Mouse (Mus musculus): ENCODE measurements around the gene Kitl. TPM values are rescaled to one million over a fixed set of nuclear protein-coding genes. Genes with fewer than 3 reads are reported as not detected.

Kitl gene
- 100 to 1,000 TPM in 1 of 2 experiments, 10 to 100 TPM in 1; 96.3 to 105 TPM for total RNA-seq (2021)

DNA sequence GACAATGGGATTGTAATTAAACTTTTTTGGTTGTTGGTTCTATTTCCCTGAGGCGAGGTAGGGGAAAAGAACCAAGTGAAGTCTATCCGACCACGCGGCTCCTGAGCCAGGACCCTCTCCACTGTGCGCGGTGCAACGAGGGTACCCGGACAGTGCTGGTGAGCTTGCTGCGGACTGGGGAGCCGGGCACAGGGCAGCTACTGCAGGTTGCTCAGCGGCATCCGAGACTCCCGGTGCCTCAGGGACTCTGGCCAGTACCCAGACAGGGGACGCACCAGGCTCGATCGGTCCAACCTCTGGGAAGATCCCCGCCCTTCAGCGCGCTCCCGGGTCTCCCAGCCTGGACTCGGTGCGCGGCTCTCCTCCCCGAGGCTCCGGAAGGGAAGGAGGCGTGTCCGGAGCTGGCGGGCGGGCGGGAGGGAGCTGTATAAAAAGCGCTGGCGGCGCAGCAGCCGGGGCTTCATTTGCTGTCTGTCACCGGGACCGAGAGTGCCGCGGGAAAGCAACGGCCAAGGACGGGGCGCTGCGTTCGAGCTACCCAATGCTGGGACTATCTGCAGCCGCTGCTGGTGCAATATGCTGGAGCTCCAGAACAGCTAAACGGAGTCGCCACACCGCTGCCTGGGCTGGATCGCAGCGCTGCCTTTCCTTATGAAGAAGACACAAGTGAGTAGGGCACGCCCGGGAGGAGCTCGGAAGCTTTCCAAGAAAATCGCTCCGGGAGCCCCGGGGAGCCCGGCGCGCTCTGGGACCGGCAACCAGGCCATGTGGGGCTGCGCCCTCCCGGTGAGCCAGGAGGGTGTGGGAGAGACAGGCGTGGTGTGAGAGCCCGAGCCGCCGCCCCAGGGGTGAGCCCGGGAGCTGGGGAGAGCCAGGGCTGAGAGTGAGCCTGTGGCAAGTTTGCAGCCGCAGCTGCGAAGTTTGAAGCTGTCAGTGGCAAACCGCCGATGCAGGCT is at the start of gene Kitl:
TSS of gene Kitl (plus strand) at position 261 of the 956 bp plus-strand sequence.
- peak; percentile 84 for DNase-seq

DNA sequence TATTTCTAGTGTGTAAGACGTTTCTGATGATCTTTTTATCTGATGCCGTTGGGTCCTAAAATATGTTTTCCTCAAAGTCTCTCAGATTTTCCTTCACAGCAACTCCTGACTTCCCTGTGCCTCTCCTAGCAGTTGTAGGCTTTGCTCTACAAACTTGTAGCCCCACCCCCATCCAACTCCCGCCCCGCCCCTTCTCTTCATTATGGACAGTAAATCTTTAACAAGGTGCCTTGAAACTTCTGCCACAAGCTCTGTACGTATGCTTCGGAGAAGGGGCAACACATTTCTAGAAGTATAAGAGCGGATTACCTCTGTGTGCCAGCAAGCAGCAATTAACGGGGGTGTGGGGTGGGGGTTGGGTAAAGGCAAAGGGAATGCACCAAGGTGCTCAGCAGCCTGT is 42.6 kb upstream of the Kitl start:
- DNase-seq: no peak

DNA sequence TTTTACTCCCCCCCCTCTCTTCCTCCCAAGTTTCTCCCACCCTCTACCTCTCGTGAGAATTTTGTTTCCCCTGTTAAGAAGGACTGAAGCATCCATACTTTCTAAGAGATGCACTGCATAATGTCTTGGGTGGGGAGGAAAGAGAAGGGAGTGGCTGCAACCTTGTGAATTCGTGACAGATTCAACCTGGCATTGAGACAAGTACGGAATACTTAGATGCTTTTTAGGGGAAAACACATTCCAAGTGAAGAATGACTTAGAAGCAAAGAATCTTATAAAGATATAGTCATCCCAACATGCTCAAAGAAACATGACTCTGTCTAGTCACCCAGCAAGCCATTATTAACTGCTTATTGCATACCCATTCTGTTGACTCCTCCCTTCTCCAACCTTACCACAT is 35.3 kb upstream of the Kitl start:
- no peak for DNase-seq

DNA sequence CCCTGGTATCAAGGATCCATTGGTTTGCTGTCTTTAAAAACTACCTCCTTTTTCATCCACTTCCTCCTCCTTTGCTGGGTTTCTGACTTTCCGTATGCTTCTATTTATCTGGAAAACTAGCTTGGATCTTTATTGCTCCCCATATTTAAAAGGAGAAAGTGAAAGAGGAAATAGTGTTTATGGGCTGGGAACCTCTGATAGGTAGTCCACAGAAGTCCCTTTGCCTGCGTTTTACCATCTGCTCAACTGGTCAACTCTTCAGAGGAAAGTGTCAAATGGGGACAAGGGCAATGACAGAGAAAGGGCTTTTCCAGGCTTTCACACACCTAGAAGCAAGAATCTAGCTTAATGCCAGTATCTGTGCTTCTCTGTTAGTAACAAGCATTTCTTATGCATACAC is 34.5 kb upstream of the Kitl start:
- no peak for DNase-seq

DNA sequence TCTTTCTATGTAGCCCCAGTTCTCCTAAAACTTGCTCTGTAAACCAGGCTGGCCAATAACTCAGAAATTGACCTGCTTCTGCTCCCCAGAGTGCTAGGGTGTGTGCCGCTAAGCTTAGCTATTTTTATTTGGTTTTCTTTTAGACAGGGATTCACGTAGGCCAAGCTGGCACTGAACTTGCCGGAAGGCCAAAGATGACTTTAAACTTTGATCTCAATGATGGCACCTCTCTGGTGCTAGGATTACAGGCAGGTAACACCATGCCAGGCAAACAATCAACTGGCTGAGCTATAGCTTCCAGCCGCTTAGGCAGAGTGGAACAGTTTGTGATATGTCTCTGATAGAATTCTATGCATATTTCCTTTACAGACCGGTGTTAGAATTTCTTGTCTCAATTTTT is 33.5 kb upstream of the Kitl start:
- no peak for DNase-seq

DNA sequence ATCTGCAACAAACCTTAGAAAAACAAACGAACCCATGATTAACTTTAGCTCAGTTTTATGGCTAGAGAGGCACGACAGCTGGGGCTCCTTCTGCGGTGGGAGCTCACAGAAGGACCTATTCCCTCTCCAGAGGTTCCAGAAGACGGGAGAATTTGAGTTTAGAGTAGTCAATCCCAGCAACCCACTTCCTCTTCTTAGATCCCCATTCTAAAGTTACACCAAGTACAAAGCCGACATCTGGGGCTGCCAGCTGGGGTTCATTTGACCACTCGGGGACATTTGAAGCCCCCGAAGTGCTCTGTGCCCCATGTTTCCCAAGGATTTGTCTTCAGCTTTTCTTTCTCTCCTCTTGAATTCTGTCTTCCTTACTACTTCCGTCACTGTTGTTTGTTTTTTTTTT is 28.7 kb upstream of the Kitl start:
- no peak for DNase-seq

DNA sequence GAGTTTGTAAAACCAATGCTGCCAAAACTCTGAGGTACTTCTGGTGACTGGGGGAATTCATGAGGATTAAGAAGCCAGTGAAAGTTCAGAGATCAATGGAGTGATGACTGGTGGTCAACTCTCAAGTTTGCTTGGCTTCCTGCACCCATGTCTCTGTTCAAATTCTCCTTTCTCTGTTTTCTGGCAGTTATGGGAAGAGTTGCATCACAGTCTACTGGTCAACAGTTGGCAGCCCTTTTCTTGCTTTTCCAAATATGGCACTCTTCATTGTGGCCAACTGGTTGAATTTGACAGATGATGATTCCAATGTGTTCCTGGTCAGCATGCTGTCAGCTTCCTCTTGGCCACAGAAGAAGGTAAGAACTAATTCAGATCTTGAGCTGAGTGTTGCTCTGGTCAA is 25.7 kb upstream of the Kitl start:
- no peak for DNase-seq

DNA sequence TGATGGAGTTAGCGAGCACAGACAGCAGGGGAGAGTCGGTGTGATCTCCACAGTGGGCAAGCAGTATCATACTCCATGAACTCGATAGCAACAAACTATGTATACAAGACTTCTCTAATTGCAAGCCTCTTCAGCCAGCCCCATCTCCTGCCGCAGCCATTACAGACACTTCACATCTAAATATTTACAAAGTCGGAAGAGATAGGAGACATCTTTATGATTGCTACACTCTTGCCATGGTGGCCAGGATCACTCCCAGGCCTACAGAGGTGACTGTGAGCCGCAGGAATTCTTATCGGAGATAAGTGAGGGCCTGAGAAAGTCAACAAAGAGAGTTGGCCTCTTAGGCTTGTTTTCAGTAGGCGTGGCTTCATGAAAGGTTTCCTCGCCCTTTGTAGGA is 23.3 kb upstream of the Kitl start:
- DNase-seq: no peak

DNA sequence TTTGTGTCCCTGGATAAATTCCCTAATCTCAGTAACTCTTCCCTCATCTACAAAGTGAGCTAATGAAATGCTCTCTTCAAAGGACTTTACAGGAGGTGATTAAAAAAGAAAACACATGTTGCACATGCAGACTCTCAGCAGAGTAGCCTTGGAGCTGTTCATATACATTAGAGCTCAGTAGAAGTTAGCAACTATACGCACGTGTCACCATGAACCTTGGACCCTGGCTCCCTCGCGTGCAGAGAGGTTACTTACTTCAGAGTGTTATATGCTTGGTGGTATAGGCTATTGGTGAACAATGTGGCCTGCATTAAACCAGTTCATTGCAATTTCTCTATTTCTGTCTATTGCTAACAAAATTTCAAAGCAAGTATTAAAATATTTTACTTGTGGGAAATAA is 14.0 kb upstream of the Kitl start:
- no peak for DNase-seq

DNA sequence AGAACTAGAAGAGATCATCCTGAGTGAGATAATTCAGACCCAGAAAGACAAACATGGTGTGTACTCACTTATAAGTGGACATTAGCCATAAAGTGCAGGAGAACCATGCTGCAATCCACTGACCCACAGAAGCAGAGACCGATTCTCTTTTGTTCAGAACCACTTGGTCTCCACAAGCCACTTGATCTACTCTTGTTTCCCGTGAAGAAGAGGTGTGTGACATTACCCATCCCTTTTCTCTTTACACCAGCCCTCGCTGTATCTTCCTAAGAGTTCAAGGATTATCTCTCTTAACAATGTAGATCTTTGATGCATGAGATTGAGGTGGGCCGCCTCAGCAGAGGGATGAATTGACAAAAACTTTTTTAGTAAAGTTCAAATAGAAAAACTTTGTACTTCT is 11.6 kb upstream of the Kitl start:
- DNase-seq: no peak

DNA sequence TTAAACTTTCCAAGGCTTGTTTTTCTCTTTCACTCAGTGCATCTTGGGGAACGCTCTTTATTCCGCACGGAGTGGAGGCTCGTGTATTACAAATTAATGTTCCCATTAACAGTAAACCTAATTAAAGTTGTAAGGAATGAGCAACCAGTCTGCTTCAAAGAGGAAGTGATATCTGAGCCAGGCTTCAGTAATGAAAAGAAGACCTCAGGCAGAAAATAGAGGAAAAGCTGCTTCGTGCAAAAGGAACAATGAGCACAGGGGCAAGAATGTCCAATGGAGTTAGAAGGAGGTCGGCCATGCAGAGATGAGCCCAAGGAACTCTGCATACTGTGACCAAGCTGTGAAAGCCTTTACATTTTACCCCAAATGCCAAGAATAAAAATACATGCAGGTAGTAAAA is 5.7 kb upstream of the Kitl start:
- DNase-seq: no peak

DNA sequence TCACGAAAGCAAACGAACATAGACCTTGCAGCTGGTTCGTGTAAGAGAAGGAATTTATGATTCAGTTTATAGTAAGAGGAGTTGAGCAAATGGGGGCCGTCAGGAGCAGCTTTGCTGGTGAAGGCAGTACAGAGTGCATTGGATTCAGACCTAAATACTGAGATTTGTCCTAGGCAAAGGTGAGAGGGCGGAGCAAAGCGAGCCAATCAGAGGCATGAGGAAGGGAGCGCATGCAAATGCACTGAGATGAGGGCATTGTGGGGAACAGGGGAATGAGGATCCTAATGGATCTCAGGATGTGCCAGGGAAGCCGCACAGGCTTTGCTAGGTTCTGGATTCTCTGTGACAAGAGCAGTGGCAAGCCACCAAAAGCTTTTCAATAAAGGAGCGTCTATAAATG is 5.1 kb upstream of the Kitl start:
- DNase-seq: no peak

DNA sequence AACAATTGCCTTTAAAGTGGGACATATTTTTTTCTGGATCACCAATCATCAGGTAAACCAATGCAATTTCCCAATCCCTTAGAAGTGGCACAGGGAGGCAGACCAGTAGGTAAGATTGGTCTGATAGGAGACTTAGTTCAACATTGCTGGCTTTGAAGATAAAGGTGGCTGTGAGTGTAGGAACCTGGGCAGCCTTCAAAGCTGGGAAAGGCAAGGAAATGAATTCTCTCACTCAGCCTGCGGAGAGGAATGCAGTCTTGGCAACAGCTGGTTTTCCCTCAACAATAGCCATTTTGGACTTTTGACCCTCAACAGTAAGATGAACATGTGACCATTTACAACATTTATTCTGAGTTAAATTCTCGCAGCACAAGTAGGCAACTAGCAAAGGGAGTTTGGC is 1.3 kb upstream of the Kitl start:
- no peak for DNase-seq

DNA sequence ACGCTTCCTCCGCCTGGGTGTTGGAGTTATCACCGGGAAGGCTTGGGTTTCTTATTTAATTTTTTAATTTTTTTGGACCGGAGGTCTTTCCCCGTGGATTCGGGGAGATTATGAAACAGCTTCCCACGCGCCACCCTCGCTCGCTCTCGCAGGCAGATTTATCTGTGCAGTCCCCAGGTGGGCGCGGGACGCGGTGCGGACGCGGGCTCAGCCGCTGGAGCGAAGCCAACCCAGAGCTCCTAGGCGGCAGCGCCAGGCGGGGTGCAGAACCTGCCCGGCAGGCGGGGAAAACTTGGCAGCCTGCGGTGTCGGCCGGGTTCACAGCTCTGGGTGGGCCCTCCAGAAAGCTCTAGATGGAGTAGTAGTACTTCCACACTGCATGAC is 888 bp downstream of the Kitl start:
- peak; percentile 71 for DNase-seq

DNA sequence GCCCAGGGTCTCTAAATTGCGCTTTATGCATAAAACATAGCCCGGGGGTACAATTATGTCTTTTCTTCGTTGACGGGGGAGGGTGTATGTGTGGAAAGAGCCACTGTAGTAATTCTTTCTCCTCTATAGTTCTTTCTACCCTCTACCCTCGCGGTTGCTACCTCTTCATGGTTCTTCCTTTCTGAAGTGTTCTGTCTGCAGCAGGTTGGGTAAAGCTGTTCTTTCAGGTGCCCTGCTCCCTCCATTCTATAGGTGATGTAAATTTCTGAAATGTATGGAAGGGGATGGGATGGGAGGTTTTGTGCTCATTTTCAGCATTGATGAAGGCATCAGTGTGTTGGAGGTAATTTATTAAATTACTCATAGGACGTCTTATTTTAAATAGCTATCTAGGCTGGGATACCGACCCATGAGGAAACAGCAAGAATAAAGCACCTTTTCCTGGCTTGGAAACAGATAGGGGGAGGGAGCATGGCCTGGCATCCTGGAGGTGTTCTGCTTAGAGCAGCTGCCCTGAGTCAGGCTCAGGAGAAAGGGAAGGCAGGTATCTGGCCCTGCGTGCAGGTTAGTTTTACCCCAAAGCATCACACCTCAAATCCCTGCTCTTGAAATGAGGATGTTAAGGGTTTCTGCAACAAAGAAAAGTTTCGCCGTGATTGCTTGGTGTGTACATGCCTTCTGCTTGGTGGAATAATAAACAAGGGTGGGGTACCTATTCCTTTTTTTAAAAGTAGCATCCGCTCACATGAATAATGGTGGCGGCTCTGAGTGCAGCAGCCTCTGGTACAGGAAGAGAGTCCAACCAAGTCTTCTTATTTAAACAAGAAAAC is 1.7 kb downstream of the Kitl start:
- DNase-seq: no peak

DNA sequence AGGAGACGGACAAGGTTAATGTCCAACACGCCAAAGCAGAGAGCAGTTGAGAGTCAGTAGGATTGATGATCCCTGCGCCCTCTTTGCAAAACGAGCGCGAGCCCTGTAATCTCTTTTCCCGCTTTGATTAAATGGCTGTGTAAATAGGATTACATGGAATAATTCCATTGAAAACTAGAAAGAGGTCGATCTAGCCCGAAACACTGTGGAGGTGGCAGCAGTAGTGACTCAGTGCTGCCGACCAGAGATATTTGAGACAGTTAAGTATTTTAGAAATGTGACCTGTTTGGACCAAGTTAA is 2.3 kb downstream of the Kitl start:
- no peak for DNase-seq

DNA sequence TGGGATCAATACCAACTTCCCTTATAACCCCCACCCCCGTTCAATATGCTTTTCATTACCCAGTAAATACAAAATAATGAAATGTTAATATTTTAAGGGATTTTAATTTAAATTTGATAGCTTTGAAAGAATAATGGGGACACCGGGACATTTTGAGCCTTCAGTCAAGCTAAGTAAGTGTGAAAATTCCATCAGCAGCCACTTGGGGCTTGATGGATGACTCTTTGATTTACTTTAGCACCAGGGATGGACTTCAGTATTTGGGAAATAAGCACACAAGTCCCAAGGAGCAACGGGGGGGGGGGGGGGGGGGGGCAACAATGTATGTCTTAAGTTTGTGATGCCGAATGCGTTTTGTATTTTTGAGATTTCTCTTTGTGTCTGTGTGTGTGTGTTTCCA is 3.1 kb downstream of the Kitl start:
- no peak for DNase-seq

DNA sequence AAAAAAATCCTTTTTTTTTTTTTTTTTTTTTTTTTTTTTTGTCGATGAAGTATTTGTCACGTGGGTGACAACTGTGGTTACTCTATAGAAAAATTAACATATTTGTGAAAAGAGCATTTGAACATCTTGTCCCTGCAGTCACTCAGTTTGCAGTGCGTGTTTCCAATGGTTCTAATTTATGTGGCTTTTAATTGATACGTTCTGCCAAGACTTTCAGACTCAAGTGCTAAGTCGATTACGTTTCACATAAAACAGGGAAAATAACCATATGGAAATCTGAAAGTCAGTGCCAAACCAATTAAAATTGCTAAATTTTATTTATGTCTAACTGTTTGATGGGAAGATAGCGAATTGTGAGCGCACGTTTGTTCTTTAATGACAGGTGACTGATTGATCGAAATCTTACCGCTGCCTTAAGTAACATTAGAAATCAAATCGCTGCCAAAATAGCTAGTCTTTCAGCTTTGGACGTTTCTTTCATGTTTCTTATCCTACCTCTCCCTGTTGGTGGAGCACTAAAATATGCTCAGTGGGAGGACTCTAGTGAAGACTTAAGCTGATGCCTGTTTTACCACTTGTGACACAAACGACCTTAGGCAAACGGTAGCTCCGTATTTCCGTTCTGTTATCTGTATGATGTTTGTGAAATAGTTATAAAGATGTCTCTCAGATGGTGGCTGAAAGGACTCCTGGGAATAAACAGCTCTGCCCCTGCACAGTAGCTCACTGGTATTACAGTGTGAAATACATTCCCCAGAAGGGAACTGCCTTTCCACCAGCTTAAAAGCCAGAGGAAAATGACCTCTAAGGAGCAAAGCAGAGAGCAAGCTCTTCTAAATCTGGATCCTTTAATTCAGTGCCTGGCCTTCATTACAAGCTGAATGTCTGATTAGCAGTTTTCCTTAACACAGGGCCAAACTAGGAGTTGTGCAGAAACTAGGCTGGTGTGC is 4.1 kb downstream of the Kitl start:
- no peak for DNase-seq

DNA sequence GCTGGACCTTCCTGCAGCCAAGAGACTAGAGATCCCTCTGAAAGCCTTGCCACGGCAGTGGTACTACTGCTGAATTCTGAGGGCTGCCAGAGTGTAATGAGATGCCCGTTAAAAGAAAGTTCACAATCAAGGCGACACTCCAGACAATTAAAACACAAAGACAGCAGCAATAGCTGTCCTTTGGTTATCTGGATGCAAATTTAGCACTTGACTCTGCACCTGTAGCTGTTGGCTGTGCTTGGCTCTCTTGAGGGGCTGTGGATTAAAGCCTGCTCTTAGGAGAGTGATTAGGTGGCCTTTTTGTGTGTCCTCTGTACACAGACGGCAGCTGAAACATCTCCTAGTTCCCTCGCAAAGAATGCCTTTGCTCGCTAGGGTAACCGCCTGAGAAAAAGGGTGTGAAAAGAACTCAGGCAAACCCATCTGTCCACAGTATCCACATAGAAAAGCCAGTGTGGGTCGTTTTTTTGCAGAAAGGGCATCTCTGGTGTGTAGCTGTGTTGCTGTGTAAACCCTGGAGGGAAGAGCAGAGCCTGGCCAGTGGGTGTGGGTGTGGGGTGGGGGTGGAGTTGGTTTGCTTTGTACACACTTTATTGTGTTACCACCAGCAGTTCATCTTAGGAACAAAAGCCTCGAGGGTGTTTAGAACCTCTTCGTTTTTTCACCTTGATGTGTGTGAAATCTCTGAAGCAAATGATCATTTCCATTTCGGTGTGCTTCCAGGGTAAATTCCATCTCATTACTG is 6.8 kb downstream of the Kitl start:
- DNase-seq: no peak

DNA sequence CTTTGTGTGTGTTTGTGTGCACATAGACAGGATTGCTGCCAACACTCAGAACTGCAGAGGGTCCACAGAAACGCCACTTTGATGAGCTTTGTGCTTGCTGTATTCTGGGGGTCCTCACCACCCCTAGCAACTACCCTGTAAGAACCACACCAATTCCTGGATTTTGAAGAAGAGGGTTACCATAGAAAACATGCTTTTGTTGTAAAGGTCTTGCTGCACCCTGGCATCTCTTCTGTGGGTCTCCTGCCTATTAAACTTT is 7.3 kb downstream of the Kitl start:
- no peak for DNase-seq

DNA sequence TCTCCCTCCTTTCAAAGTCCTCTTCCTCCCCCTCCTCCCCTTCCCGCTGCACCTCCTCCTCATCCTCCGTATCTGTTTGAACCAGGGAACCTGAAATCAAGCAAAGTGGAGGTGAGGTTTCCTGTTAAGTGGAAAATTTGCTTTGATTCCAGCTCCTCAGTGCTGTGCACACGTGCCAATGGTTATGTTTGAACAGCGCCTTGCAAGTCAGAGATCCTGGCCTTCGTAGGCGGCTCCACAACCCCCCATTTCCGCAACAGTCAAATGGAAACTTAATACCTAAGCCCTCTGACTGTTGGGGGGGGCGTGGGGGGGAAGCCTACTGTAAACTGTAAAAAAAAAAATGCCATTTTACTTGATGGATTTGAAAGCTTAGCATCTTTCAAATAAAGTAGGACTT is 10.2 kb downstream of the Kitl start:
- DNase-seq: no peak

DNA sequence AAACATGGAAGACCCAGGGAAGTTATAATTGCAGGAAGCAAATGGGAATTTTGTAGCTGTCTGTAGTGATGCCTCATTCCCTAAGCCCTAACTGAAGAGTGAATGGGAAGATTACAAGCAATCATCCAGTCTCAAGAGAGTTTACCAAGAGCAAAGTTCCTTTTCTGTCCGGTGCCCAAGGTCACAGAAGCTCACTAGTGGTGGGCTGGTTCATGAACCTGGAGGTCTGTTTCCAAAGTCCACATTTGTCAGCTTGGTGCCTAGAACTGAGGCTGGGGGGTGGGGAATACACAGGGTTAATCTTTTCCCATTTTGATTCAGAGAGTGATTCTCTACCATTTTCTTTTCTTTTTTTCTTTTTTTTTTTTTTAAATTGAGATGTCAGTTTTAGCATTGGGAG is 11.3 kb downstream of the Kitl start:
- DNase-seq: no peak
